Mouse (Mus musculus) liver, embryonic 15.5 days (tissue): ENCODE measurements around the gene Fuca1. TPM values are rescaled to one million over a fixed set of nuclear protein-coding genes. Genes with fewer than 3 reads are reported as not detected.

Source experiments
- ATAC-seq: fragments of 200-750 bp; cut with Nextera tagmentation; 2 replicates; pipeline ENCODE4 v1.8.0; 2017; ENCODE audit warnings: moderate number of reproducible peaks, mild to moderate bottlenecking, moderate library complexity; ENCODE audit not compliant: insufficient read depth
- H3K27ac ChIP-seq: fragments of 300-500 bp; sonication (generic); replicated peaks from 2 replicates; pipeline ENCODE4 v1.5.1; 2015; ENCODE audit warnings: mild to moderate bottlenecking, inconsistent platforms
- H3K27me3 ChIP-seq: fragments of 300-500 bp; sonication (generic); 2 replicates; pipeline ENCODE4 v1.6.1; 2015; ENCODE audit warnings: mild to moderate bottlenecking, inconsistent platforms
- H3K36me3 ChIP-seq: fragments of 300-500 bp; sonication (generic); replicated peaks from 2 replicates; pipeline ENCODE4 v1.6.1; 2015; ENCODE audit warnings: moderate library complexity, mild to moderate bottlenecking, inconsistent platforms
- H3K4me1 ChIP-seq: fragments of 300-500 bp; sonication (generic); replicated peaks from 2 replicates; pipeline ENCODE4 v1.6.1; 2015; ENCODE audit warnings: inconsistent platforms
- H3K4me2 ChIP-seq: fragments of 300-500 bp; sonication (generic); 2 replicates; pipeline ENCODE4 v1.6.1; 2015; ENCODE audit warnings: moderate library complexity, mild to moderate bottlenecking, inconsistent platforms
- H3K4me3 ChIP-seq: fragments of 300-500 bp; sonication (generic); replicated peaks from 2 replicates; pipeline ENCODE4 v1.5.1; 2015; ENCODE audit warnings: mild to moderate bottlenecking, inconsistent platforms
- H3K9ac ChIP-seq: fragments of 300-500 bp; sonication (generic); 2 replicates; pipeline ENCODE4 v1.6.1; 2015; ENCODE audit warnings: moderate library complexity, mild to moderate bottlenecking, inconsistent platforms
- H3K9me3 ChIP-seq: fragments of 300-500 bp; sonication (generic); replicated peaks from 2 replicates; pipeline ENCODE4 v1.6.1; 2016; ENCODE audit warnings: inconsistent platforms
- whole genome bisulfite sequencing: fragments of 180-500 bp; shearing (Covaris S2); methylation state at CpG from one replicate; pipeline ENCODE4 v1.1.7; 2015; ENCODE audit warnings: mixed read lengths; ENCODE audit not compliant: insufficient replicate concordance; 5-methylcytosine and 5-hydroxymethylcytosine counted together
- polyA plus RNA-seq: library from polyadenylated mRNA; unstranded; fragments of >200 nt; fragmentation: Nextera tagmentation; extraction: Ambion mirVana; gene quantifications from 2 replicates; pipeline ENCODE4 v1.2.1, GENCODE M21; 2015

The Fuca1 gene
- polyA plus RNA-seq, 1 experiment from 2014 or later = 24.0 TPM

- 82% methylated on average over 6 of the region's 6 CpGs for WGBS
- H3K4me3 ChIP-seq = no peak overlapping the region
- H3K4me2 ChIP-seq = no peak overlapping the region
- H3K27ac ChIP-seq = no peak overlapping the region
- H3K36me3 ChIP-seq = no peaks in the 10 kb centered on the region
- no peaks in the 10 kb centered on the region for H3K27me3 ChIP-seq
- peaks cover 44% of the 10 kb centered on the region for H3K4me1 ChIP-seq
- H3K9me3 ChIP-seq = no peaks in the 10 kb centered on the region
- no peak overlapping the region for H3K9ac ChIP-seq
- no peak for ATAC-seq
Observed at GRCm38 (mm10) chr4:135879021-135879420, 41.5 kb upstream of the Fuca1 start.

- Histone ChIP-seq H3K4me1 (peaks cover 38% of the 10 kb centered on the region), H3K4me3 (no peak overlapping the region), H3K27me3 (no peaks in the 10 kb centered on the region), H3K27ac (no peak overlapping the region), H3K36me3 (no peaks in the 10 kb centered on the region), H3K9ac (no peak overlapping the region), H3K9me3 (no peaks in the 10 kb centered on the region), H3K4me2 (no peak overlapping the region)
- WGBS = 80% methylated on average over 6 of the region's 6 CpGs
- ATAC-seq = no peak
Observed at GRCm38 (mm10) chr4:135880018-135880417, 40.5 kb upstream of the Fuca1 start.

- Histone ChIP-seq H3K27ac (no peak overlapping the region), H3K9ac (no peak overlapping the region), H3K9me3 (no peaks in the 10 kb centered on the region), H3K36me3 (no peaks in the 10 kb centered on the region), H3K27me3 (no peaks in the 10 kb centered on the region), H3K4me1 (peaks cover 33% of the 10 kb centered on the region), H3K4me3 (no peak overlapping the region), H3K4me2 (no peak overlapping the region)
- no peak for ATAC-seq
- 72% methylated on average over 10 of the region's 10 CpGs for WGBS
Observed at GRCm38 (mm10) chr4:135880576-135880975, 40.0 kb upstream of the Fuca1 start.

GRCm38 (mm10) chr4:135882023-135882422, 38.5 kb upstream of the Fuca1 start:
- ATAC-seq = no peak; the same call in 1 of the 2 replicates
- 55% methylated on average over 6 of the region's 6 CpGs for WGBS
- H3K4me3 ChIP-seq = no peak overlapping the region
- H3K9me3 ChIP-seq = no peaks in the 10 kb centered on the region
- H3K4me1 ChIP-seq = peaks cover 18% of the 10 kb centered on the region
- no peaks in the 10 kb centered on the region for H3K36me3 ChIP-seq
- no peak overlapping the region for H3K27ac ChIP-seq
- no peak overlapping the region for H3K4me2 ChIP-seq
- no peak overlapping the region for H3K9ac ChIP-seq
- no peaks in the 10 kb centered on the region for H3K27me3 ChIP-seq

GRCm38 (mm10) chr4:135883401-135883851, 37.1 kb upstream of the Fuca1 start:
- no peak for ATAC-seq
- Histone ChIP-seq H3K4me1 (peaks cover 15% of the 10 kb centered on the region), H3K27me3 (no peaks in the 10 kb centered on the region), H3K4me3 (no peak overlapping the region), H3K9ac (no peak overlapping the region), H3K4me2 (no peak overlapping the region), H3K9me3 (no peaks in the 10 kb centered on the region), H3K27ac (peak overlapping the region; percentile 33; the same call in 1 of the 2 replicates), H3K36me3 (no peaks in the 10 kb centered on the region)
- WGBS = 51% methylated on average over 10 of the region's 10 CpGs

- no peak for ATAC-seq
- Histone ChIP-seq H3K4me1 (peaks cover 18% of the 10 kb centered on the region), H3K9ac (no peak overlapping the region), H3K4me2 (no peak overlapping the region), H3K36me3 (no peaks in the 10 kb centered on the region), H3K27ac (no peak overlapping the region), H3K9me3 (no peaks in the 10 kb centered on the region), H3K4me3 (no peak overlapping the region), H3K27me3 (no peaks in the 10 kb centered on the region)
- WGBS = 47% methylated on average over 7 of the region's 7 CpGs
Observed at GRCm38 (mm10) chr4:135883881-135884516, 36.5 kb upstream of the Fuca1 start.

GRCm38 (mm10) chr4:135884531-135884930, 36.0 kb upstream of the Fuca1 start:
- WGBS = 70% methylated on average over 6 of the region's 6 CpGs
- H3K36me3 ChIP-seq = no peaks in the 10 kb centered on the region
- no peaks in the 10 kb centered on the region for H3K27me3 ChIP-seq
- H3K4me3 ChIP-seq = no peak overlapping the region
- H3K4me1 ChIP-seq = peaks cover 18% of the 10 kb centered on the region
- no peak overlapping the region for H3K27ac ChIP-seq
- H3K9ac ChIP-seq = no peak overlapping the region
- no peak overlapping the region for H3K4me2 ChIP-seq
- no peak for ATAC-seq
- H3K9me3 ChIP-seq = no peaks in the 10 kb centered on the region

GRCm38 (mm10) chr4:135885676-135886075, 34.9 kb upstream of the Fuca1 start:
- H3K36me3 ChIP-seq = no peaks in the 10 kb centered on the region
- H3K9me3 ChIP-seq = no peaks in the 10 kb centered on the region
- H3K27me3 ChIP-seq = no peaks in the 10 kb centered on the region
- ATAC-seq = no peak
- H3K4me1 ChIP-seq = peaks cover 18% of the 10 kb centered on the region
- H3K4me3 ChIP-seq = no peak overlapping the region
- H3K4me2 ChIP-seq = no peak overlapping the region
- 88% methylated on average over 12 of the region's 12 CpGs for WGBS
- H3K27ac ChIP-seq = no peak overlapping the region
- no peak overlapping the region for H3K9ac ChIP-seq

- Histone ChIP-seq H3K4me2 (no peak overlapping the region), H3K27ac (no peak overlapping the region), H3K9ac (no peak overlapping the region), H3K27me3 (no peaks in the 10 kb centered on the region), H3K36me3 (no peaks in the 10 kb centered on the region), H3K4me1 (peaks cover 18% of the 10 kb centered on the region), H3K9me3 (no peaks in the 10 kb centered on the region), H3K4me3 (no peak overlapping the region)
- no peak for ATAC-seq
- 52% methylated on average over 4 of the region's 4 CpGs for WGBS
Observed at GRCm38 (mm10) chr4:135886184-135886583, 34.4 kb upstream of the Fuca1 start.

GRCm38 (mm10) chr4:135888448-135889057, 32.0 kb upstream of the Fuca1 start:
- Histone ChIP-seq H3K4me3 (no peak overlapping the region), H3K4me1 (peaks cover 28% of the 10 kb centered on the region), H3K36me3 (no peaks in the 10 kb centered on the region), H3K9me3 (no peaks in the 10 kb centered on the region), H3K27me3 (no peaks in the 10 kb centered on the region), H3K27ac (no peak overlapping the region), H3K4me2 (no peak overlapping the region), H3K9ac (no peak overlapping the region)
- 73% methylated on average over 24 of the region's 24 CpGs for WGBS
- ATAC-seq = no peak

GRCm38 (mm10) chr4:135889146-135889883, 31.2 kb upstream of the Fuca1 start:
- ATAC-seq = no peak
- H3K36me3 ChIP-seq = no peaks in the 10 kb centered on the region
- no peaks in the 10 kb centered on the region for H3K9me3 ChIP-seq
- H3K4me3 ChIP-seq = no peak overlapping the region
- H3K4me1 ChIP-seq = peaks cover 21% of the 10 kb centered on the region
- WGBS = 68% methylated on average over 7 of the region's 7 CpGs
- no peak overlapping the region for H3K4me2 ChIP-seq
- no peak overlapping the region for H3K27ac ChIP-seq
- no peak overlapping the region for H3K9ac ChIP-seq
- H3K27me3 ChIP-seq = no peaks in the 10 kb centered on the region
